Comparison of ENCODE assay signal across 8 mouse cellular contexts in genomic region chr13:30659613-30660505, GRCm38 (mm10). TPM values are rescaled to one million over a fixed set of nuclear protein-coding genes. Genes with fewer than 3 reads are reported as not detected.
DNase-seq lines count a peak whose midpoint lies in the region; ATAC-seq lines count a peak whose summit lies in the region.

TSS of gene Dusp22 (plus strand) at chr13:30659999.

- no peaks in the 10 kb centered on the region for H3K9me3 ChIP-seq in hindbrain, embryonic 14.5 days (ENCODE audit: control insufficient read depth, low read length)

- peak within 1 kb of the TSS; percentile 93 for H3K9ac ChIP-seq in hindbrain, embryonic 14.5 days

- H3K36me3 ChIP-seq in hindbrain, embryonic 14.5 days (replicated peaks; ENCODE audit: control insufficient read depth, insufficient read depth): no peaks in the 10 kb centered on the region

- WGBS in hindbrain, embryonic 14.5 days: under 1% methylated on average over 58 of the region's 74 CpGs

- DNase-seq in NIH3T3 (ENCODE audit: low read depth): peak; percentile 93
- peak; percentile 92 for DNase-seq in cerebellum, adult 9-11 months
- peak; percentile 84 to 86 for DNase-seq in frontal cortex, postnatal 36 days (ENCODE audit: low spot score in 2 of 2)
- peak; percentile 83 for DNase-seq in hindbrain, embryonic 14.5 days (ENCODE audit: low spot score)
- DNase-seq in layer of hippocampus, postnatal 36 days: peak; percentile 84 to 86
- DNase-seq in lung, postnatal 25 days (ENCODE audit: low spot score): peak; percentile 89
- peak; percentile 81 for DNase-seq in retina, adult 2 months (ENCODE audit: low read depth, low spot score)
- DNase-seq in thymus, postnatal 25 days: peak; percentile 69

- H3K4me2 ChIP-seq in hindbrain, embryonic 14.5 days (replicated peaks): peak within 1 kb of the TSS; percentile 78

- peak; percentile 96 for ATAC-seq in hindbrain, embryonic 14.5 days (ENCODE audit: low FRiP score)

- peak within 1 kb of the TSS; percentile 88 for H3K4me3 ChIP-seq in hindbrain, embryonic 14.5 days (replicated peaks; ENCODE audit: low read length)

- no peaks in the 10 kb centered on the region for H3K27me3 ChIP-seq in hindbrain, embryonic 14.5 days (ENCODE audit: control insufficient read depth, insufficient read depth, low read length)

- peaks cover 17% of the 10 kb centered on the region; the same call in 1 of the 2 replicates for H3K4me1 ChIP-seq in hindbrain, embryonic 14.5 days (replicated peaks; ENCODE audit: control insufficient read depth, insufficient read depth, low read length)

- peak within 1 kb of the TSS; percentile 75 for H3K27ac ChIP-seq in hindbrain, embryonic 14.5 days

RNA-seq across cellular contexts. Expression of gene Dusp22, which starts in this region (rescaled TPM):
- polyA plus RNA-seq in hindbrain, embryonic 14.5 days (2014; fragmentation: Nextera tagmentation; extraction: Ambion mirVana): 33.1 and 34.9 TPM in 2 replicates
- 10 to 100 TPM; 25.1 to 26.2 TPM for total RNA-seq in layer of hippocampus, postnatal 36 days (2021)

Comparison
In these comparisons a context has a peak if more than half of its experiments do, and no peak if none do; other contexts are left out.
1. Peak in every context shown above with its lines: DNase-seq, ATAC-seq, H3K4me3 ChIP-seq and H3K27ac ChIP-seq.